Mouse (Mus musculus): ENCODE results near the gene Pcna.

Pcna gene

GRCm38 (mm10) chr2:132260601-132261000 lies 7.5 kb upstream of the Pcna start:
- no peak for TF ChIP-seq GATA4 (IDR thresholded peaks at IDR 0.05; ENCODE audit: insufficient replicate concordance, low read length)

DNA sequence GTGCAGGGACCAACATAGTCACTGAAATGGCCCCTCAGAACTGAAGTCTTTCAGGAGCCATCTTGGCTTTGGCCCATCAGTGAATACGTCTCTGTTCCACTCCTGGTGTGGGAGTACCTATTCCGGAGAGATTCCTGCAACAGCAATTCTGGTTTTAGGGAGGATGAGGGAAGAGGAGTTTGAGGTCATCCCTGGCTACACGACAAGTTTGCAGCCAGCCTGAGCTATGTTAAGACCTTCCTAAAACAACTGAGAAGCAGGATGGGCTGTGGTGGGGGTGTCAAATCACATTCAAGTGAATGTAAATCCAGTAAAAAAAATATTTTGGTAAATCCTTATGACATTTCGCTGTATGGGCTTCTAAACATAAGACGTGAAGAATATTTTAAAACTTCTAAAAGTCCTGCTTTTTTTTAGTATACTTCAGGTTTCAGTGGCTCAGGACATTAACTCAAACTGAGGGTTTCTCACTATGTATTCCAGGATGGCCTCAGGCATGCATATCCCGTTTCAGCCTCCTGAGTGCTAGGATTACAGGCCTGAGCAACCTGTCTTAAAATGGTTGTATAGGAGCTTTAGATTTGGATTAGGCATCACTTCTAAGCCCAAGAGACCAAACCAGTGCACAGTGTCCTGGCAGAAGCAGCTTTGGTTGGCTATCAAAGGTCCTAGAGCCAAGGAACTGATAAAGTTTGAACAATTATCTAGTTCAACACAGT lies 4.4 kb upstream of the Pcna start:
- no peak for TF ChIP-seq GATA4 (IDR thresholded peaks at IDR 0.05; ENCODE audit: insufficient replicate concordance, low read length)

- no peak for TF ChIP-seq GATA4 (IDR thresholded peaks at IDR 0.05; ENCODE audit: insufficient replicate concordance, low read length)
These were observed 489 bp upstream of the Pcna start for GRCm38 (mm10) chr2:132253603-132254002.

GRCm38 (mm10) chr2:132251911-132252310 lies 1.2 kb downstream of the Pcna start:
- no peak for TF ChIP-seq GATA4 (IDR thresholded peaks at IDR 0.05; ENCODE audit: insufficient replicate concordance, low read length)

DNA sequence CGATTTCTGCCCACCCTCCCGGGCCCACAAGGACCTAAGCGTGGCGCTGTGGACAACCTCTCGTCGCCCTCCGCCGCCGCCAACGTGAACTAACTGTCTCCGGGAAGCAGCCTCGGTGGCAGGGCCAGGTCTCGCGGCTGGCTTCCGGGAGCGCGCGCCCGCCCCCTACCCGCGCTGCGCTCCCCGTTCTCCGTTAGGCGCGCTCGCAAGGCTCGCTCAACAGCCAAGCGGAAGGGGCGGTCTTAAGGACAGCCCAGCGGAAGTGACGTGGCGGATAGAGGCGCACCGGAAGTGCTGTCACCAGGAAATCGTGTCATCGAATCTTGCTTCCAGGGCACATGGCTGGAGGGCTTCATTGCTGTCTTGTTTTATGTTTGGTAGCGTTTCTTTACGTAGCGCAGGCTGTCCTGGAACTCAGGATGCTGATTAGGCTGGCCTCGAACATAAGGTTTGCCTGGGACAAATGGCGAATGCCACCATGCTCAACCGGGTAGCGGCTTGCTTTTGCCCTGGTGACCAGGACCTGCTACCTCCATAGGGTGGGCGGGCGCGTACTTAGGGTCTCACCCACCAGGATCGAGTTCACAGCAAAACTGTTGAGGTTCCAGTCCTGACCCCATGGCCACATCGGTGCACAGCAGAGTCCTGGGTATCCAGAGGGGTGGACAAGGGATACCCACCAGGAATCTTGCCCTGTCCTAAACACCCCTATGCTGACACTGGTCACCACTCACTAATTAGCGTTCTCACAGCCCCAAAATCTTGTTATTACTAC lies 5.4 kb downstream of the Pcna start, which contains the start of gene Tmem230:
TSS of gene Tmem230 (minus strand) at position 269 of the 775 bp plus-strand sequence.
- TF ChIP-seq GATA4 (IDR thresholded peaks at IDR 0.05; ENCODE audit: insufficient replicate concordance, low read length): peak; percentile 27; the same call in 1 of the 2 replicates

DNA sequence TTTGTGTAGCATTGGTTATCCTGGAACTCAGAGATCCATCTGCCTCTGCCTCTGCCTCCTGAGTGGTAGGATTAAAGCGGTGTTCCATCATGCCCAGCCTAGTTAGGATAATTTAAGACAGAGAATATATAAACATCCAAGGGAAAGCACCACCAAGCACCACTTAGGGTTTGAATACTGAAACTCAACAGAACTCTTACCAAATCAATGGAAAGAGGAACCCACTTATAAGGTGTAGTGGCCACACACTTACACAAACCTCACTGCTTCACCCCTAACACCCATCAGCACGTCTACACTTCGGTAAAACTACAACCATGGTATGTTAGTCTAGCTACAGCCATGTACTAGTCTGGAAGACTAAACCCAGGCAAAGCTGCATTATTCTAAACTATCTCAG lies 9.7 kb downstream of the Pcna start:
- TF ChIP-seq GATA4 (IDR thresholded peaks at IDR 0.05; ENCODE audit: insufficient replicate concordance, low read length): no peak

DNA sequence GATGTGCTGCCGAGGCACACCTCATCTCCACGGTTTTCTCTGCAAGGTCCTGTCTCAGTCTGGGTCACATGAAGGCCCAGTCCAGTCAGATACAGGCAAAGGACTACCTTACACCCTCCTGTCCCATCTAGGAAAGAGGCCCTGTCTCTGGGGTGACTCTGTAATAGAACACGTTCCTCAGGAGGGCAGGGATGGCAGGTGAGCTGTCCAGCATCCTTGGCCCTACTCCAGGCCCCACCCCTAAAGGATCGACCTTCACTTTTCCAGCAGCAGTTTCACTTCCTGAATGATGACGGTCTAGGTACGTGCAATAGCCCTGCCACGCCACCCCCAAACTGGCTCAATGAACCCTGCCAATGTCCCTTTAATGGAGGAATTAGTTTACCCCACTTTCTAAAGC lies 17.1 kb downstream of the Pcna start:
- no peak for TF ChIP-seq GATA4 (IDR thresholded peaks at IDR 0.05; ENCODE audit: insufficient replicate concordance, low read length)

DNA sequence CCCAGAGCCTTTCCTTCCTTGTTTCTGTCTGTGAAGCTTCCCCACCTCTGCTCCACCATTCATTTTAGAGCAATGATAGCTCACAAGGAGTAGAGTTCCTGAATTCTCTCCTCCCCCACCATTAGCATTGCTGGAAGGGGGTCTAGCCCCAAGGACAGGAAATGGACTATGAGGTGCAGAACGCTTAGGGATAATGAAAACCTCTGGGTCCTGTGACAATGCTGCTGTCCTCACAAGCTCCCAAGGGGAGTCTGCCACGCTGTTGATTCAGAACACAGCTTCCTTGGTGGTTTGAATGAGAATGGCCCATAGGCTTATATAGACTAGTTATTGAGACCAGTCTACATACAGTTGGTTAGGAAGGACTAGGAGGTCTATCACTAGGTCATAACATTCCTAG lies 17.8 kb downstream of the Pcna start:
- TF ChIP-seq GATA4 (IDR thresholded peaks at IDR 0.05; ENCODE audit: insufficient replicate concordance, low read length): no peak

DNA sequence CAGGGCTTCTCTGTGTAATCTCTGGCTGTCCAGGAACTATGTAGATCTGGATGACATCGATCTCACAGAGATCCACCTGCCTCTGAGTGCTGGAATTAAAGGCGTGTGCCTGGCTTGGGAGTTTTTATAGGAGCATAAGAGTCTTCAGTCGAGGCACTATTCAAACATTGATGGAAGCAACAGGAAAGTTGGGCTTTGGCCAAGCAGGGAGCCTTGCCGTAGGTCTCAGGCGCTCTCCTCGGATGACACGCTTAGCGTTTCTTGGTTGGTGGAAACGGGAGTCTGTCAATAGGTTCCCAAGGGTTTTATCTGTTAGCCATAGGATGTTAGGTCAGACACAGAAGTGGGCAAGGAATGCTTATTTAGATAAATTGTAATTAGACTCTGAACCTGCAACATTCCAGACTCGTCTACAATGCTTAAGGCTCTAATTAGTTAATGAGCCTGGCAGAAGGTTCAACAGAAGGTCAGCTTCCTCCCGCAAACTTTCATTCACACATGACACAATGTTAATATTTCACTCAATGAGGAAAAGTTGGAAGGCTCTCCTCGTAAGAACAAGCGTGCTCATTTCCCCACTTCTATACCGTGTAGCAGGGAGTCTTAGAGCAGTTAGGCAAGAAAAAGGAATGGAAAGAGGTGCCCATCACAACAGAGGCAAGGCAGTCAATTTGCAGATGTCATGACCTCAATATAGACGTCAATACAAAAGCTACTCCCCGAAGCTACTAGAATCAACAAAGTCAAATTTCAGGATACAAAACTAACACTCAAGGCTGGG lies 18.9 kb downstream of the Pcna start:
- no peak for TF ChIP-seq GATA4 (IDR thresholded peaks at IDR 0.05; ENCODE audit: insufficient replicate concordance, low read length)

GRCm38 (mm10) chr2:132232413-132232945 lies 20.6 kb downstream of the Pcna start:
- no peak for TF ChIP-seq GATA4 (IDR thresholded peaks at IDR 0.05; ENCODE audit: insufficient replicate concordance, low read length)

DNA sequence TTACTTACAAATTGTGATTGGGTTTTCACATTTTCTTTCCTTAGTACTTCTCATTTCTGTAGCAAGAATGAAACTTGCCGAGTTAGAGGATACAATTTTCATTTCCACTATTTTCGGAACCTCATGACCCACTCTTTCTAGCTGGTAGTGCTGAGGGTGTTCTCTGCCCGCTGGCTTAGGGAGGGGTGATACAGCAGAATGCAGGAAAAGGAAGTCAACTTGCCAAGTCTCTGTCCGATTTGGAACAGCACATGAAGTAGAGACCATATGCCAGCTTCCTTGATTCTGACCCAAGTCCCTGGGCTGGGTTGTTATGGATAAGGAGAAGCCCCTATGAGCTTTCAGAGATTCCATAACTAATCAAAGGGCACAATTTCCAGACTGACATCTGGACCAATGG lies 28.8 kb downstream of the Pcna start:
- TF ChIP-seq GATA4 (IDR thresholded peaks at IDR 0.05; ENCODE audit: insufficient replicate concordance, low read length): no peak

- TF ChIP-seq GATA4 (IDR thresholded peaks at IDR 0.05; ENCODE audit: insufficient replicate concordance, low read length): no peak
These were observed 31.5 kb downstream of the Pcna start for GRCm38 (mm10) chr2:132221611-132222073.

DNA sequence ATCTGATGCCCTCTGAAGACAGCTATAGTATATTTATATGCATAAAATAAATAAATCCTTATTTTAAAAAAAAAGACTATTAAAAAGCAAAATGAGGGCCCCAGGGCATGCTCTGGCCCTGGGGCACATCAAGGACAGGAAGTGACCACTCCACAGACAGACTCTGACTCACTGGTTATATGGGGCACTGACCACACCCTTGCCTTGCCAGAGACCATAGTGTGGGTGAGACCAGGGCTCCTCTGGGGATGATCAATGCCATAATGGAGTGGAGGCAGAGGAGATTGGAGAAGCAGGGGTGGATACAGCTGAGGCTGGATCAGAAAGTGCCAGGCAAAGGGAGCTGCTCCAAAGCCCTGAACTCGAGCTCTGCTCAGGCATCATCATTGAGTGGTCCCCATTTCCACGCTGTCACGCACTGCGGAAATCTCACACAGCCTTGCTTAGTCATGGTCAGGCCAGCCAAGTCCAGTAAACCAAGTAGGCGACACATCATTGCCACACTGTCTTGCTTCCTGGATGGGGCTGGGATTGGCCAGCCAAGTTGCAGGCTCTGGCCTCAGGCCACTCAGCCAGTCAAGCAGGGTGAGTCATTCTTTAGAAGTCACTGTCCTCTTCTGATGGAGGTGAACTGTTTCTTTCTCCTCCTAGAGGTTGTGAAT lies 41.0 kb downstream of the Pcna start:
- TF ChIP-seq GATA4 (IDR thresholded peaks at IDR 0.05; ENCODE audit: insufficient replicate concordance, low read length): no peak

DNA sequence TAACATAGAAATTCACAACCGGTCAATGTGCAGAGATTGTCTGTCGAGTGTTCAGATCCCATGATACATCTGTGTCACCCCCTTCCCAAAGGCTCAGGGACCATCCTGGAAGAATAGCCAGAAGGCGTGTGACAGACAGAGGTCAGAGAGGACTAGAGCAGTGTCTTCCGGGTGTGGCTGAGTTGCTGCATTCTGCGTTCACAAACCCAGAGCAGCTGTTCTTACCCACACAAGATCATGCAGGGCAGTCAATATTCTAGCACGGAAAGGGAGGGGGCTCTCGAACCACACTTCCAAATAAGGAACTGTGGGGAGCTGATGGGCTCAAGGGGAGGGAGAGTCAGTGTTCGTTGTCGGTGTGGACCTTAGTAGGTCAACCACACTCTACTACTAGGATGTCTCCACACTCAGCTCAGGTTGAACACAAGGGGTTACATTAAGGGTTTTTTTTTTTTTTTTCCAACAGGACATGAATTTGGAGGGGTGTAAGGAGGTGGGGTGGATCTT lies 42.3 kb downstream of the Pcna start:
- TF ChIP-seq GATA4 (IDR thresholded peaks at IDR 0.05; ENCODE audit: insufficient replicate concordance, low read length): no peak
